Mouse (Mus musculus) G1E (cell line): Measurements from ENCODE around the gene Nfyc.

Experiments
- CTCF ChIP-seq: IDR thresholded peaks from 2 replicates; pipeline ENCODE4 v1.5.1; 2012; ENCODE audit warnings: low read depth, low read length, inconsistent platforms, mixed read lengths
- GATA1 ChIP-seq: IDR thresholded peaks from 2 replicates; pipeline ENCODE4 v1.6.1; 2012; ENCODE audit warnings: borderline replicate concordance, low read length, inconsistent platforms, mixed read lengths
- GATA2 ChIP-seq: IDR thresholded peaks from 2 replicates; pipeline ENCODE4 v1.6.1; 2012; ENCODE audit warnings: low read depth, low read length, inconsistent platforms, borderline replicate concordance
- POLR2AphosphoS5 ChIP-seq: IDR thresholded peaks from 2 replicates; pipeline ENCODE4 v1.6.1; 2012; ENCODE audit warnings: low read depth, low read length, inconsistent platforms; ENCODE audit not compliant: insufficient replicate concordance
- TAL1 ChIP-seq: conservative IDR thresholded peaks from 2 replicates; pipeline ENCODE4 v1.6.1; 2012; ENCODE audit warnings: low read depth, low read length, inconsistent platforms, mixed read lengths

GRCm38 (mm10) chr4:120868988-120869387 is 37.6 kb upstream of the Nfyc start:
- TF ChIP-seq GATA1 (no peak), CTCF (no peak), GATA2 (no peak), TAL1 (no peak), POLR2AphosphoS5 (no peak)
